Comparison of ENCODE assay signal across 10 mouse cellular contexts in genomic region chr6:87541171-87541571, GRCm38 (mm10). TPM values are rescaled to one million over a fixed set of nuclear protein-coding genes. Genes with fewer than 3 reads are reported as not detected.
A peak's percentile ranks its signal among the peaks of the same experiment; 100 is the strongest.
DNase-seq lines count a peak whose midpoint lies in the region; ATAC-seq lines count a peak whose summit lies in the region.
"Had no signal": no experiment of that assay in that cellular context is flagged by ENCODE, and none has a peak within 500 bp of the region (broad histone marks: within the 10 kb centered on the region; RNA-seq: fewer than 3 reads in every experiment).

No protein-coding gene starts in this region.

- H3K9me3 ChIP-seq in heart, embryonic 11.5 days (replicated peaks; ENCODE audit: control insufficient read depth, low read length) = peaks cover under 1% of the 10 kb centered on the region; the same call in 1 of the 2 replicates

- H3K27me3 ChIP-seq in heart, embryonic 11.5 days (ENCODE audit: control insufficient read depth, insufficient read depth, low read length) = peaks cover 4% of the 10 kb centered on the region; the same call in 1 of the 2 replicates
- H3K27me3 ChIP-seq in splenic B cell, adult 2 months (ENCODE audit: control insufficient read depth, insufficient read depth, low read length, poor library complexity, severe bottlenecking) = no peaks in the 10 kb centered on the region

- H3K4me3 ChIP-seq in heart, embryonic 11.5 days (ENCODE audit: low read depth, low read length) = no peak overlapping the region
- H3K4me3 ChIP-seq: heart, embryonic 13.5 days had no signal

- no peak overlapping the region for H3K4me2 ChIP-seq in heart, embryonic 11.5 days
- H3K4me2 ChIP-seq: heart, embryonic 13.5 days had no signal

- no peak overlapping the region for H3K27ac ChIP-seq in heart, embryonic 11.5 days (ENCODE audit: low read depth, low read length)
- H3K27ac ChIP-seq: heart, embryonic 13.5 days had no signal

- H3K36me3 ChIP-seq in heart, embryonic 11.5 days (ENCODE audit: control insufficient read depth, insufficient read depth, low read length) = no peaks in the 10 kb centered on the region
- no peaks in the 10 kb centered on the region; the same call in 1 of the 2 replicates for H3K36me3 ChIP-seq in splenic B cell, adult 2 months (ENCODE audit: control insufficient read depth, insufficient read depth, low read length, poor library complexity, severe bottlenecking)
- H3K36me3 ChIP-seq: heart, embryonic 13.5 days had no signal

- DNase-seq in heart, adult 9 months (ENCODE audit: low spot score in 2 of 2) = peak; percentile 31 to 61
- DNase-seq in lung, postnatal 25 days (ENCODE audit: low spot score) = peak; percentile 67
- peak; percentile 86 for DNase-seq in splenic B cell, adult 2 months (ENCODE audit: low read depth, low spot score)
- DNase-seq in embryo, embryonic 9.5 days (ENCODE audit: extremely low spot score) = no peak
- no peak for DNase-seq in testis, postnatal 10 days (ENCODE audit: low spot score)
- no peak for DNase-seq in frontal cortex, postnatal 25 days (ENCODE audit: low spot score in 2 of 2)
- DNase-seq: kidney, postnatal 25 days had no signal

- H3K9ac ChIP-seq in heart, embryonic 11.5 days (ENCODE audit: low read depth, low read length) = no peak overlapping the region
- H3K9ac ChIP-seq: heart, embryonic 13.5 days had no signal

- ATAC-seq in heart, embryonic 11.5 days (replicated peaks; ENCODE audit: insufficient number of reproducible peaks, low FRiP score, low TSS enrichment) = no peak
- peak; percentile 37 for ATAC-seq in activated CD4-positive, CD25-positive, alpha-beta regulatory T cell, adult 4 months

- H3K4me1 ChIP-seq in heart, embryonic 11.5 days (ENCODE audit: control insufficient read depth, insufficient read depth, low read length) = peaks cover 5% of the 10 kb centered on the region

- 74% methylated on average over 6 of the region's 6 CpGs for WGBS in heart, embryonic 11.5 days (ENCODE audit: insufficient replicate concordance)

RNA-seq across cellular contexts. Expression of gene Arhgap25, which starts 8.1 kb away (rescaled TPM):
- polyA plus RNA-seq in heart, embryonic 11.5 days (2014; fragmentation: Nextera tagmentation; extraction: Ambion mirVana) = 1.1 and 1.6 TPM in 2 replicates
- 10 to 100 TPM; 76.6 to 80.0 TPM for polyA plus RNA-seq in activated CD4-positive, CD25-positive, alpha-beta regulatory T cell, adult 4 months (2017; shearing (Covaris generic))

RNA-seq across cellular contexts. Expression of gene Prokr1, which starts 49.4 kb away (rescaled TPM):
- polyA plus RNA-seq in heart, embryonic 11.5 days (2014; fragmentation: Nextera tagmentation; extraction: Ambion mirVana) = 1.8 and 3.0 TPM in 2 replicates
- not detected for polyA plus RNA-seq in activated CD4-positive, CD25-positive, alpha-beta regulatory T cell, adult 4 months (2017; shearing (Covaris generic))

Comparison
In these comparisons a context has a peak if more than half of its experiments do, and no peak if none do; other contexts are left out.
1. DNase-seq: peak in heart, adult 9 months (2 of 2), lung, postnatal 25 days (single experiment) and splenic B cell, adult 2 months (single experiment); none in embryo, embryonic 9.5 days (single experiment), testis, postnatal 10 days (single experiment) and frontal cortex, postnatal 25 days (0 of 2).
2. RNA of gene Arhgap25, which starts 8.1 kb away (polyA plus RNA-seq): 76.6 to 80.0 TPM in activated CD4-positive, CD25-positive, alpha-beta regulatory T cell, adult 4 months; 1.1 to 1.6 TPM in heart, embryonic 11.5 days; every median in the first group is over 10 times any median in the second.